Mouse (Mus musculus): ENCODE measurements at regions not wholly inside any gene's neighbourhood (a gene's known extent, or its start where the extent isn't known, plus 50 kb on each side); places are given as distances from the start of the nearest gene placed in this dataset.

- no peak for DNase-seq (ENCODE audit: low spot score)
Observed at GRCm38 (mm10) chr13:90823877-90824276, 81.3 kb downstream of the Atp6ap1l start.

GRCm38 (mm10) chr13:90821898-90822297 lies 83.3 kb downstream of the Atp6ap1l start:
- no peak for DNase-seq (ENCODE audit: low spot score)

- DNase-seq (ENCODE audit: low spot score), result no peak
Observed at GRCm38 (mm10) chr13:90820453-90820852, 84.7 kb downstream of the Atp6ap1l start.

- no peak for DNase-seq (ENCODE audit: low spot score)
Observed at GRCm38 (mm10) chr13:90819934-90820333, 85.2 kb downstream of the Atp6ap1l start.

- no peak for DNase-seq (ENCODE audit: low spot score)
Observed at GRCm38 (mm10) chr13:90814174-90814865, 90.8 kb downstream of the Atp6ap1l start.

- no peak for DNase-seq (ENCODE audit: low spot score)
Observed at GRCm38 (mm10) chr13:90810011-90810410, 95.1 kb downstream of the Atp6ap1l start.

GRCm38 (mm10) chr13:90799641-90800040 lies 105.5 kb downstream of the Atp6ap1l start:
- no peak for DNase-seq (ENCODE audit: low spot score)

GRCm38 (mm10) chr13:90798791-90799542 lies 106.2 kb downstream of the Atp6ap1l start:
- no peak for DNase-seq (ENCODE audit: low spot score)

GRCm38 (mm10) chr13:90798381-90798780 lies 106.8 kb downstream of the Atp6ap1l start:
- DNase-seq (ENCODE audit: low spot score), result no peak

GRCm38 (mm10) chr13:90797209-90797608 lies 107.9 kb downstream of the Atp6ap1l start:
- no peak for DNase-seq (ENCODE audit: low spot score)

- DNase-seq (ENCODE audit: low spot score), result no peak
Observed at GRCm38 (mm10) chr13:90796809-90797208, 108.3 kb downstream of the Atp6ap1l start.

GRCm38 (mm10) chr13:90782435-90782834 lies 122.7 kb downstream of the Atp6ap1l start:
- DNase-seq (ENCODE audit: low spot score), result no peak

- DNase-seq (ENCODE audit: low spot score), result no peak
Observed at GRCm38 (mm10) chr13:90781974-90782373, 123.2 kb downstream of the Atp6ap1l start.

- no peak for DNase-seq (ENCODE audit: low spot score)
Observed at GRCm38 (mm10) chr13:90777952-90778298, 127.2 kb downstream of the Atp6ap1l start.

- DNase-seq (ENCODE audit: low spot score), result no peak
Observed at GRCm38 (mm10) chr13:90777123-90777951, 127.8 kb downstream of the Atp6ap1l start.

GRCm38 (mm10) chr13:90762154-90762553 lies 143.0 kb downstream of the Atp6ap1l start:
- no peak for DNase-seq (ENCODE audit: low spot score)

GRCm38 (mm10) chr13:90760516-90761050 lies 144.6 kb downstream of the Atp6ap1l start:
- DNase-seq (ENCODE audit: low spot score), result no peak

- no peak for DNase-seq (ENCODE audit: low spot score)
Observed at GRCm38 (mm10) chr13:90754451-90754850, 150.7 kb downstream of the Atp6ap1l start.

- DNase-seq (ENCODE audit: low spot score), result no peak
Observed at GRCm38 (mm10) chr13:90749741-90750140, 155.4 kb downstream of the Atp6ap1l start.

- DNase-seq (ENCODE audit: low spot score), result peak; percentile 16
Observed at GRCm38 (mm10) chr13:90745063-90745462, 160.1 kb downstream of the Atp6ap1l start.

GRCm38 (mm10) chr13:90742615-90743402 lies 162.3 kb downstream of the Atp6ap1l start:
- no peak for DNase-seq (ENCODE audit: low spot score)

- no peak for DNase-seq (ENCODE audit: low spot score)
Observed at GRCm38 (mm10) chr13:90739797-90740196, 165.4 kb downstream of the Atp6ap1l start.
